ENCODE assay signal across 9 mouse cellular contexts in the genomic region with DNA sequence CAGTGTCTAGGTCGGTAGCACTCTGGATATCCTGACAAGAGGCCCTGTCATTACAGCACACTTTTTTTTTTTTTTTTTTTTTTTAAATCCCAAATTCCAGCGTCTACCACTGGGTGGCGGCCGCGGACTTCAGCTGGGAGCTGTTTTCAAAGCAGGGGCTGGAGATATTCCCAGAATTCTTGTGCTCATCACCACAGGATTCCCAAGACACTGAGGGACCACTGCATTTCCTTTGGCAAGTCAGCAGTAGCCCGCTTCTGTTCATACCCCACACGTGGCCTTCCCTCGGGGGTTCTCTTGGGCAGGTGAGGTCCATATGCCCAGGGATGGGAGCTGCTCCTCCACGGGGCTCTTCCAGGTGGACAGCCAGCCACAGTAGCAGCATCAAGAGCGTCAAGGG. TPM values are rescaled to one million over a fixed set of nuclear protein-coding genes. Genes with fewer than 3 reads are reported as not detected.
A peak's percentile ranks its signal among the peaks of the same experiment; 100 is the strongest.
DNase-seq lines count a peak whose midpoint lies in the region; ATAC-seq and TF ChIP-seq lines count a peak whose summit lies in the region.
"Had no signal": no experiment of that assay in that cellular context is flagged by ENCODE, and none has a peak within 500 bp of the region (broad histone marks: within the 10 kb centered on the region; RNA-seq: fewer than 3 reads in every experiment).

No protein-coding gene starts in this region.

- no peak overlapping the region for H3K4me3 ChIP-seq in heart, postnatal 0 days (ENCODE audit: low read depth, low read length)
- no peak overlapping the region for H3K4me3 ChIP-seq in heart, embryonic 10.5 days
- H3K4me3 ChIP-seq in ES-Bruce4 (ENCODE audit: low read depth, low read length): no peak overlapping the region
- H3K4me3 ChIP-seq in forebrain, embryonic 15.5 days: no peak overlapping the region
- H3K4me3 ChIP-seq in midbrain, embryonic 16.5 days (ENCODE audit: low read depth, low read length): no peak overlapping the region
- H3K4me3 ChIP-seq: limb, embryonic 13.5 days had no signal

- peak; percentile 36 for DNase-seq in heart, postnatal 0 days (ENCODE audit: low spot score)
- no peak for DNase-seq in heart, embryonic 10.5 days (ENCODE audit: low spot score)
- DNase-seq in layer of hippocampus, adult 9-11 months: peak; percentile 38
- no peak for DNase-seq in thymus, postnatal 25 days

- TF ChIP-seq CTCF in heart, postnatal 0 days (IDR thresholded peaks at IDR 0.05; ENCODE audit: low read depth): peak; percentile 52
- peak; percentile 49 for TF ChIP-seq CTCF in ES-Bruce4 (IDR thresholded peaks at IDR 0.05; ENCODE audit: low read depth, low read length)

- no peaks in the 10 kb centered on the region for H3K27me3 ChIP-seq in heart, postnatal 0 days (ENCODE audit: control insufficient read depth, insufficient read depth, low read length)
- H3K27me3 ChIP-seq in heart, embryonic 10.5 days (ENCODE audit: insufficient read depth, poor library complexity, severe bottlenecking): peaks cover 22% of the 10 kb centered on the region
- H3K27me3 ChIP-seq in ES-Bruce4 (ENCODE audit: control insufficient read depth, insufficient read depth, low read length, poor library complexity, severe bottlenecking): no peaks in the 10 kb centered on the region
- no peaks in the 10 kb centered on the region for H3K27me3 ChIP-seq in forebrain, embryonic 15.5 days
- no peaks in the 10 kb centered on the region for H3K27me3 ChIP-seq in midbrain, embryonic 16.5 days (ENCODE audit: control insufficient read depth, insufficient read depth, low read depth, low read length)

- TF ChIP-seq EP300 in heart, postnatal 0 days (IDR thresholded peaks at IDR 0.05; ENCODE audit: low read depth): no peak
- TF ChIP-seq EP300 in ES-Bruce4 (IDR thresholded peaks at IDR 0.05; ENCODE audit: insufficient read depth, low read depth, low read length): no peak

- no peaks in the 10 kb centered on the region for H3K4me1 ChIP-seq in heart, postnatal 0 days (ENCODE audit: control insufficient read depth, insufficient read depth)
- H3K4me1 ChIP-seq in heart, embryonic 10.5 days: no peaks in the 10 kb centered on the region
- no peaks in the 10 kb centered on the region for H3K4me1 ChIP-seq in ES-Bruce4 (ENCODE audit: control insufficient read depth, insufficient read depth, low read length)
- H3K4me1 ChIP-seq in forebrain, embryonic 15.5 days: no peaks in the 10 kb centered on the region
- no peaks in the 10 kb centered on the region for H3K4me1 ChIP-seq in midbrain, embryonic 16.5 days (ENCODE audit: control insufficient read depth, insufficient read depth, low read length)
- H3K4me1 ChIP-seq: limb, embryonic 13.5 days had no signal

- no peak overlapping the region for H3K27ac ChIP-seq in heart, postnatal 0 days (ENCODE audit: low read depth)
- H3K27ac ChIP-seq in heart, embryonic 10.5 days: no peak overlapping the region
- no peak overlapping the region for H3K27ac ChIP-seq in ES-Bruce4 (ENCODE audit: insufficient read depth, low read length)
- H3K27ac ChIP-seq in forebrain, embryonic 15.5 days (replicated peaks): no peak overlapping the region
- H3K27ac ChIP-seq in midbrain, embryonic 16.5 days (ENCODE audit: low read length): no peak overlapping the region
- H3K27ac ChIP-seq: limb, embryonic 13.5 days had no signal

- TF ChIP-seq POLR2A in ES-Bruce4 (IDR thresholded peaks at IDR 0.05; ENCODE audit: insufficient read depth, low read length): no peak

- no peak overlapping the region for H3K9ac ChIP-seq in heart, postnatal 0 days (replicated peaks; ENCODE audit: low read depth, low read length)
- H3K9ac ChIP-seq in ES-Bruce4 (ENCODE audit: low read depth, poor library complexity, severe bottlenecking): no peak overlapping the region
- H3K9ac ChIP-seq in forebrain, embryonic 15.5 days (replicated peaks): no peak overlapping the region
- peak overlapping the region; percentile 54; the same call in 1 of the 2 replicates for H3K9ac ChIP-seq in midbrain, embryonic 16.5 days (ENCODE audit: low read depth, low read length)
- H3K9ac ChIP-seq: limb, embryonic 13.5 days had no signal

- no peaks in the 10 kb centered on the region for H3K9me3 ChIP-seq in heart, postnatal 0 days (replicated peaks; ENCODE audit: control insufficient read depth, low read length)
- no peaks in the 10 kb centered on the region for H3K9me3 ChIP-seq in heart, embryonic 10.5 days
- H3K9me3 ChIP-seq in ES-Bruce4 (replicated peaks; ENCODE audit: control insufficient read depth, insufficient read depth, low read length, poor library complexity, severe bottlenecking): no peaks in the 10 kb centered on the region
- H3K9me3 ChIP-seq in forebrain, embryonic 15.5 days: no peaks in the 10 kb centered on the region
- H3K9me3 ChIP-seq in midbrain, embryonic 16.5 days (replicated peaks; ENCODE audit: control insufficient read depth, low read length, poor library complexity, severe bottlenecking): no peaks in the 10 kb centered on the region
- H3K9me3 ChIP-seq: limb, embryonic 13.5 days had no signal

- H3K36me3 ChIP-seq in heart, postnatal 0 days (replicated peaks; ENCODE audit: control insufficient read depth, insufficient read depth, low read length): no peaks in the 10 kb centered on the region
- no peaks in the 10 kb centered on the region for H3K36me3 ChIP-seq in heart, embryonic 10.5 days
- no peaks in the 10 kb centered on the region for H3K36me3 ChIP-seq in ES-Bruce4 (ENCODE audit: control insufficient read depth, insufficient read depth, low read length, poor library complexity, severe bottlenecking)
- H3K36me3 ChIP-seq in forebrain, embryonic 15.5 days: no peaks in the 10 kb centered on the region
- no peaks in the 10 kb centered on the region for H3K36me3 ChIP-seq in midbrain, embryonic 16.5 days (ENCODE audit: control insufficient read depth, insufficient read depth, low read length)
- H3K36me3 ChIP-seq: limb, embryonic 13.5 days had no signal

- H3K4me2 ChIP-seq in heart, postnatal 0 days (ENCODE audit: low read depth, low read length): no peak overlapping the region
- H3K4me2 ChIP-seq in forebrain, embryonic 15.5 days (replicated peaks): no peak overlapping the region
- peak overlapping the region; percentile 44 for H3K4me2 ChIP-seq in midbrain, embryonic 16.5 days (ENCODE audit: low read length)
- H3K4me2 ChIP-seq: limb, embryonic 13.5 days had no signal

- WGBS in heart, postnatal 0 days: 17% methylated on average over 10 of the region's 10 CpGs
- 17% methylated on average over 10 of the region's 10 CpGs for WGBS in heart, embryonic 10.5 days
- 18% methylated on average over 10 of the region's 10 CpGs for WGBS in forebrain, embryonic 15.5 days
- 17% methylated on average over 10 of the region's 10 CpGs for WGBS in midbrain, embryonic 16.5 days

- no peak for ATAC-seq in heart, postnatal 0 days (ENCODE audit: insufficient read depth, low read depth)
- ATAC-seq in cerebellum, adult (ENCODE audit: insufficient number of reproducible peaks, low FRiP score, low TSS enrichment): peak; percentile 58; the same call in 1 of the 2 replicates
- ATAC-seq in forebrain, embryonic 15.5 days (replicated peaks): peak; percentile 46; the same call in 1 of the 2 replicates
- ATAC-seq in midbrain, embryonic 16.5 days: 0 out of 2 replicates have a peak, but pooled peaks have one; percentile 32

RNA-seq across cellular contexts. Expression of a gene that starts 2.9 kb away (rescaled TPM):
- not detected in 2 replicates for total RNA-seq in heart, postnatal 0 days (2014; rRNA removed; ENCODE audit: low replicate concordance)
- polyA plus RNA-seq in heart, postnatal 0 days (2015; fragmentation: Nextera tagmentation; extraction: Ambion mirVana): not detected in 2 replicates
- polyA plus RNA-seq in heart, embryonic 10.5 days (2016; fragmentation: Nextera tagmentation; extraction: Ambion mirVana): not detected in 2 replicates
- polyA plus RNA-seq in ES-Bruce4 (2011; ENCODE audit: insufficient read depth, insufficient read length, low read depth, missing spikeins): not detected in 2 replicates
- polyA plus RNA-seq in forebrain, embryonic 15.5 days (2015; fragmentation: Nextera tagmentation; extraction: Ambion mirVana): not detected in 2 replicates
- polyA plus RNA-seq in midbrain, embryonic 16.5 days (2015; fragmentation: Nextera tagmentation; extraction: Ambion mirVana): not detected in 2 replicates
- polyA plus RNA-seq: limb, embryonic 13.5 days had no signal

RNA-seq across cellular contexts. Expression of a gene that starts 25.5 kb away (rescaled TPM):
- total RNA-seq in heart, postnatal 0 days (2014; rRNA removed; ENCODE audit: low replicate concordance): not detected in 2 replicates
- not detected in 2 replicates for polyA plus RNA-seq in heart, postnatal 0 days (2015; fragmentation: Nextera tagmentation; extraction: Ambion mirVana)
- polyA plus RNA-seq in heart, embryonic 10.5 days (2016; fragmentation: Nextera tagmentation; extraction: Ambion mirVana): not detected in 2 replicates
- not detected in 2 replicates for polyA plus RNA-seq in ES-Bruce4 (2011; ENCODE audit: insufficient read depth, insufficient read length, low read depth, missing spikeins)
- not detected in 2 replicates for polyA plus RNA-seq in forebrain, embryonic 15.5 days (2015; fragmentation: Nextera tagmentation; extraction: Ambion mirVana)
- polyA plus RNA-seq in midbrain, embryonic 16.5 days (2015; fragmentation: Nextera tagmentation; extraction: Ambion mirVana): not detected in 2 replicates
- polyA plus RNA-seq: limb, embryonic 13.5 days had no signal

RNA-seq across cellular contexts. Expression of a gene that starts 36.5 kb away (rescaled TPM):
- not detected in 2 replicates for total RNA-seq in heart, postnatal 0 days (2014; rRNA removed; ENCODE audit: low replicate concordance)
- not detected in 2 replicates for polyA plus RNA-seq in heart, postnatal 0 days (2015; fragmentation: Nextera tagmentation; extraction: Ambion mirVana)
- polyA plus RNA-seq in heart, embryonic 10.5 days (2016; fragmentation: Nextera tagmentation; extraction: Ambion mirVana): not detected in 2 replicates
- polyA plus RNA-seq in ES-Bruce4 (2011; ENCODE audit: insufficient read depth, insufficient read length, low read depth, missing spikeins): not detected in 2 replicates
- not detected in 2 replicates for polyA plus RNA-seq in forebrain, embryonic 15.5 days (2015; fragmentation: Nextera tagmentation; extraction: Ambion mirVana)
- not detected in 2 replicates for polyA plus RNA-seq in midbrain, embryonic 16.5 days (2015; fragmentation: Nextera tagmentation; extraction: Ambion mirVana)
- polyA plus RNA-seq: limb, embryonic 13.5 days had no signal

RNA-seq across cellular contexts. Expression of a gene that starts 47.7 kb away (rescaled TPM):
- 575 and 686 TPM in 2 replicates for total RNA-seq in heart, postnatal 0 days (2014; rRNA removed; ENCODE audit: low replicate concordance)
- polyA plus RNA-seq in heart, postnatal 0 days (2015; fragmentation: Nextera tagmentation; extraction: Ambion mirVana): 1,020 and 1,029 TPM in 2 replicates
- polyA plus RNA-seq in heart, embryonic 10.5 days (2016; fragmentation: Nextera tagmentation; extraction: Ambion mirVana): 404 and 483 TPM in 2 replicates
- polyA plus RNA-seq in ES-Bruce4 (2011; ENCODE audit: insufficient read depth, insufficient read length, low read depth, missing spikeins): 187 and 210 TPM in 2 replicates
- 258 and 266 TPM in 2 replicates for polyA plus RNA-seq in forebrain, embryonic 15.5 days (2015; fragmentation: Nextera tagmentation; extraction: Ambion mirVana)
- 300 and 309 TPM in 2 replicates for polyA plus RNA-seq in midbrain, embryonic 16.5 days (2015; fragmentation: Nextera tagmentation; extraction: Ambion mirVana)

RNA-seq across cellular contexts. Expression of a gene that starts 49.7 kb away (rescaled TPM):
- not detected in 2 replicates for total RNA-seq in heart, postnatal 0 days (2014; rRNA removed; ENCODE audit: low replicate concordance)
- polyA plus RNA-seq in heart, postnatal 0 days (2015; fragmentation: Nextera tagmentation; extraction: Ambion mirVana): not detected in 2 replicates
- polyA plus RNA-seq in heart, embryonic 10.5 days (2016; fragmentation: Nextera tagmentation; extraction: Ambion mirVana): not detected in 2 replicates
- polyA plus RNA-seq in ES-Bruce4 (2011; ENCODE audit: insufficient read depth, insufficient read length, low read depth, missing spikeins): not detected in 2 replicates
- not detected in 2 replicates for polyA plus RNA-seq in forebrain, embryonic 15.5 days (2015; fragmentation: Nextera tagmentation; extraction: Ambion mirVana)
- not detected in 2 replicates for polyA plus RNA-seq in midbrain, embryonic 16.5 days (2015; fragmentation: Nextera tagmentation; extraction: Ambion mirVana)
- polyA plus RNA-seq: limb, embryonic 13.5 days had no signal

Comparison
In these comparisons a context has a peak if more than half of its experiments do, and no peak if none do; other contexts are left out.
1. DNase-seq: peak in heart, postnatal 0 days (single experiment) and layer of hippocampus, adult 9-11 months (single experiment); none in heart, embryonic 10.5 days (single experiment) and thymus, postnatal 25 days (single experiment).